17 mouse cellular contexts compared by ENCODE assay signal in the genomic region with DNA sequence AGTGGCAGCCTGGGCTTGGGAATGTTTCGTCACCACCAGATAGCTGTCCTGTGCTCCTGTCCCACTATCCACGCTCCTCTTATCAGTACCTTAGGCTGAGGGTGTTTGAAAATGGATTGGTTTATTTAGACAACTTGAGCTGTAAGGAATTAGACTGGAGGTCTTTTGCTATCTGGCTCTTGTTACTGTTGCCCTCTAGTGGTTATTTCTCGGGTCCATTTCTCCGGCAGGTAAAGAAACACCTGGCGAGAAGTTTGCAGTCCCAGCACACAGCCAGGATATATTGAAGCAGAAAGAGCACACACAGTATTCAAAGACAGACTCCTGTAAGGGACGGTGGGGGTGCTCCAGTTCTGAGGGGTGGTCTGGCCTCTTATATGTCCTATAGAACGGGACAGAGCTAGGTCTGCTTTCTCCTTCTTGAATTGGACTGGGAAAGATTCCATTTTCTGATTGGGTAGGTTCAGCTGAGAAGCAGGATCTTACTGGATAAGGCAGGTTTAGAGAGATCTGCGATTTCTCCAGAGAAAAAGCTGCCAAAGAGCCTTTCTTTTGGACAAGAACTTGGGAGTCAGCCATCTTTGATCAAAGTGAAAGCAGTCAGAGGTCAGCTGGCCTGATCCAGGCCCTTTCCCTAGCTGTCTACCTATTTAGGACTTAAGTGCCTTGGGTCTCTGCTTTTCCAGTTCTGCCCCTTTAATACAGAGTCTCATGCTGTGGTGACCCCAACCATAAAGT.
DNase-seq lines count a peak whose midpoint lies in the region; ATAC-seq and TF ChIP-seq lines count a peak whose summit lies in the region.
"Had no signal": no experiment of that assay in that cellular context is flagged by ENCODE, and none has a peak within 500 bp of the region (broad histone marks: within the 10 kb centered on the region; RNA-seq: fewer than 3 reads in every experiment).

No protein-coding gene starts in this region.

- H3K4me2 ChIP-seq in heart, postnatal 0 days (ENCODE audit: low read depth, low read length), result no peak overlapping the region
- H3K4me2 ChIP-seq in liver, postnatal 0 days (ENCODE audit: low read depth, low read length), result no peak overlapping the region
- no peak overlapping the region for H3K4me2 ChIP-seq in liver, embryonic 11.5 days
- H3K4me2 ChIP-seq in intestine, embryonic 16.5 days (ENCODE audit: low read depth, low read length), result no peak overlapping the region
- H3K4me2 ChIP-seq: hindbrain, embryonic 13.5 days; limb, embryonic 13.5 days; neural tube, embryonic 15.5 days; stomach, embryonic 15.5 days had no signal

- no peak overlapping the region for H3K9ac ChIP-seq in heart, postnatal 0 days (replicated peaks; ENCODE audit: low read depth, low read length)
- no peak overlapping the region for H3K9ac ChIP-seq in liver, postnatal 0 days (replicated peaks)
- no peak overlapping the region for H3K9ac ChIP-seq in liver, embryonic 11.5 days (ENCODE audit: low read depth, low read length)
- no peak overlapping the region for H3K9ac ChIP-seq in intestine, embryonic 16.5 days (ENCODE audit: low read depth, low read length)
- H3K9ac ChIP-seq: hindbrain, embryonic 13.5 days; limb, embryonic 13.5 days; neural tube, embryonic 15.5 days; stomach, embryonic 15.5 days had no signal

- no peaks in the 10 kb centered on the region for H3K27me3 ChIP-seq in heart, postnatal 0 days (ENCODE audit: control insufficient read depth, insufficient read depth, low read length)
- H3K27me3 ChIP-seq in liver, postnatal 0 days (ENCODE audit: insufficient read depth, low read length), result no peaks in the 10 kb centered on the region
- H3K27me3 ChIP-seq in liver, embryonic 11.5 days (replicated peaks; ENCODE audit: control insufficient read depth, insufficient read depth, low read length), result no peaks in the 10 kb centered on the region
- no peaks in the 10 kb centered on the region for H3K27me3 ChIP-seq in intestine, embryonic 16.5 days (replicated peaks; ENCODE audit: control insufficient read depth, insufficient read depth, low read length)
- H3K27me3 ChIP-seq: hindbrain, embryonic 13.5 days; limb, embryonic 13.5 days; neural tube, embryonic 15.5 days; stomach, embryonic 15.5 days had no signal

- WGBS in heart, postnatal 0 days, result 49% methylated on average over 8 of the region's 8 CpGs
- 54% methylated on average over 8 of the region's 8 CpGs for WGBS in liver, postnatal 0 days (ENCODE audit: insufficient replicate concordance)
- WGBS in liver, embryonic 11.5 days, result 51% methylated on average over 8 of the region's 8 CpGs
- 43% methylated on average over 8 of the region's 8 CpGs for WGBS in intestine, embryonic 16.5 days

- TF ChIP-seq POLR2A in bone marrow macrophage, adult 2 months (IDR thresholded peaks at IDR 0.05; ENCODE audit: borderline replicate concordance, low read depth, low read length), result no peak

- peak; percentile 30 for TF ChIP-seq CTCF in heart, postnatal 0 days (IDR thresholded peaks at IDR 0.05; ENCODE audit: low read depth)
- peak; percentile 50 for TF ChIP-seq CTCF in liver, postnatal 0 days (IDR thresholded peaks at IDR 0.05; ENCODE audit: low read depth)
- peak; percentile 31; the same call in 1 of the 2 replicates for TF ChIP-seq CTCF in bone marrow macrophage, adult 2 months (IDR thresholded peaks at IDR 0.05; ENCODE audit: low read depth, low read length)

- H3K27ac ChIP-seq in heart, postnatal 0 days (ENCODE audit: low read depth), result no peak overlapping the region
- H3K27ac ChIP-seq in liver, postnatal 0 days (ENCODE audit: low read depth), result no peak overlapping the region
- H3K27ac ChIP-seq in liver, embryonic 11.5 days (ENCODE audit: low read depth, low read length), result no peak overlapping the region
- no peak overlapping the region for H3K27ac ChIP-seq in bone marrow macrophage, adult 2 months (ENCODE audit: insufficient read depth, low read depth, low read length)
- H3K27ac ChIP-seq in intestine, embryonic 16.5 days (ENCODE audit: low read length), result no peak overlapping the region
- H3K27ac ChIP-seq: hindbrain, embryonic 13.5 days; limb, embryonic 13.5 days; neural tube, embryonic 15.5 days; stomach, embryonic 15.5 days had no signal

- no peaks in the 10 kb centered on the region for H3K36me3 ChIP-seq in heart, postnatal 0 days (replicated peaks; ENCODE audit: control insufficient read depth, insufficient read depth, low read length)
- no peaks in the 10 kb centered on the region; the same call in 1 of the 2 replicates for H3K36me3 ChIP-seq in liver, postnatal 0 days (replicated peaks; ENCODE audit: insufficient read depth, low read length)
- no peaks in the 10 kb centered on the region for H3K36me3 ChIP-seq in liver, embryonic 11.5 days (ENCODE audit: control insufficient read depth, insufficient read depth, low read length)
- no peaks in the 10 kb centered on the region for H3K36me3 ChIP-seq in intestine, embryonic 16.5 days (ENCODE audit: control insufficient read depth, insufficient read depth, low read length)
- H3K36me3 ChIP-seq: hindbrain, embryonic 13.5 days; limb, embryonic 13.5 days; neural tube, embryonic 15.5 days; stomach, embryonic 15.5 days had no signal

- DNase-seq in heart, postnatal 0 days (ENCODE audit: low spot score), result no peak
- DNase-seq in heart, adult 9 months (ENCODE audit: low spot score in 2 of 2), result no peak
- no peak for DNase-seq in liver, postnatal 0 days
- DNase-seq in liver, embryonic 11.5 days (ENCODE audit: low spot score), result no peak
- DNase-seq in ES-CJ7 (ENCODE audit: low read depth, low spot score), result peak; percentile 52
- no peak for DNase-seq in cerebellum, adult 9-11 months
- DNase-seq: cerebellum, adult 2 months; gastrocnemius, postnatal 36 days; right cerebral cortex, postnatal 25 days; thymus, postnatal 4 days had no signal

- 0 out of 2 replicates have a peak, but pooled peaks have one; percentile 17 for ATAC-seq in heart, postnatal 0 days (ENCODE audit: insufficient read depth, low read depth)
- ATAC-seq in liver, postnatal 0 days, result no peak
- ATAC-seq in liver, embryonic 11.5 days (replicated peaks; ENCODE audit: low FRiP score), result no peak
- no peak for ATAC-seq in intestine, embryonic 16.5 days

- no peak for TF ChIP-seq EP300 in heart, postnatal 0 days (IDR thresholded peaks at IDR 0.05; ENCODE audit: low read depth)
- no peak for TF ChIP-seq EP300 in liver, postnatal 0 days (IDR thresholded peaks at IDR 0.05; ENCODE audit: low read depth)

- H3K4me3 ChIP-seq in heart, postnatal 0 days (ENCODE audit: low read depth, low read length), result no peak overlapping the region
- no peak overlapping the region for H3K4me3 ChIP-seq in liver, postnatal 0 days (ENCODE audit: low read depth, low read length)
- no peak overlapping the region for H3K4me3 ChIP-seq in liver, embryonic 11.5 days (ENCODE audit: low read depth, low read length)
- no peak overlapping the region for H3K4me3 ChIP-seq in bone marrow macrophage, adult 2 months (ENCODE audit: insufficient read depth, low read length)
- no peak overlapping the region for H3K4me3 ChIP-seq in intestine, embryonic 16.5 days (ENCODE audit: low read length)
- H3K4me3 ChIP-seq: hindbrain, embryonic 13.5 days; limb, embryonic 13.5 days; neural tube, embryonic 15.5 days; stomach, embryonic 15.5 days had no signal

- H3K9me3 ChIP-seq in heart, postnatal 0 days (replicated peaks; ENCODE audit: control insufficient read depth, low read length), result no peaks in the 10 kb centered on the region
- H3K9me3 ChIP-seq in liver, postnatal 0 days (ENCODE audit: low read length), result no peaks in the 10 kb centered on the region
- H3K9me3 ChIP-seq in liver, embryonic 11.5 days (ENCODE audit: control insufficient read depth, low read length), result no peaks in the 10 kb centered on the region
- no peaks in the 10 kb centered on the region for H3K9me3 ChIP-seq in intestine, embryonic 16.5 days (ENCODE audit: control insufficient read depth, low read length)
- H3K9me3 ChIP-seq: G1E; hindbrain, embryonic 13.5 days; limb, embryonic 13.5 days; neural tube, embryonic 15.5 days; stomach, embryonic 15.5 days had no signal

- H3K4me1 ChIP-seq in heart, postnatal 0 days (ENCODE audit: control insufficient read depth, insufficient read depth), result no peaks in the 10 kb centered on the region
- H3K4me1 ChIP-seq in liver, postnatal 0 days (ENCODE audit: insufficient read depth), result peaks cover 1% of the 10 kb centered on the region; the same call in 1 of the 2 replicates
- H3K4me1 ChIP-seq in liver, embryonic 11.5 days (replicated peaks; ENCODE audit: control insufficient read depth, insufficient read depth, low read length), result no peaks in the 10 kb centered on the region
- 0 out of 2 replicates have a peak, but pooled peaks cover 4% of the 10 kb centered on the region for H3K4me1 ChIP-seq in bone marrow macrophage, adult 2 months (ENCODE audit: control insufficient read depth, insufficient read depth, low read length)
- H3K4me1 ChIP-seq in intestine, embryonic 16.5 days (ENCODE audit: control insufficient read depth, insufficient read depth, low read length), result no peaks in the 10 kb centered on the region
- H3K4me1 ChIP-seq: hindbrain, embryonic 13.5 days; neural tube, embryonic 15.5 days; stomach, embryonic 15.5 days had no signal
